Mouse (Mus musculus) cerebellum, adult 2 months (tissue): Measurements from ENCODE around the gene Olfr1413.

Experiments used
- CTCF ChIP-seq: fragments of 200-500 bp; IDR thresholded peaks from 2 replicates; pipeline ENCODE4 v1.5.1; 2011; ENCODE audit warnings: low read depth, mild to moderate bottlenecking, control low read depth, low read length, moderate library complexity, borderline replicate concordance; ENCODE audit not compliant: insufficient read depth
- POLR2A ChIP-seq: fragments of 200-500 bp; IDR thresholded peaks from 2 replicates; pipeline ENCODE4 v1.6.1; 2011; ENCODE audit warnings: low read length, control low read depth, borderline replicate concordance; ENCODE audit not compliant: insufficient read depth

GRCm38 (mm10) chr1:92545929-92546328, 25.2 kb upstream of the Olfr1413 start:
- TF ChIP-seq POLR2A, result no peak
- TF ChIP-seq CTCF, result no peak
